Mouse (Mus musculus): ENCODE measurements around the gene Plekha7.
"Not testable (repeated sequence)": the region's sequence is repeated elsewhere in the genome, so short reads cannot be mapped to it uniquely, and the experiment has no call there.

Gene Plekha7

DNA sequence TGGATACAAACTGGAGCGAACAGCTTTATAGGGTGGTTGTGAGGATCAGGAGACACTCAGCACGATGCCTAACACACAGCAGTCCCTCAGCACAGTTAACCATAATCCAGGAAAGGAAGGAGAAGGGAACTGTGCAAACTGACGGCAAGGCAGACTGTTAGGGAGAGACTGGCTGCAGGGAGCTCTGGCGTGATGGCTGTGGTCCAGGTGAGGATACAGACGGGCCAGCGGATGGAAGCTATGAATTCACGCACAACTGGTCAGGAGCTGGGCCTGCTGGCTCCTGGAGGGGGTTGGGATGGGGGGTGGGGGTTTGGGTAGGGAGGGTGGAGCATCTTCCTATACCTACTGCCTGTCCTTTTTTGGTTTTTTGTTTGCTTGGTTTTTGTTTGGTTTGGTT is 182.5 kb downstream of the Plekha7 start:
- no peak for DNase-seq

DNA sequence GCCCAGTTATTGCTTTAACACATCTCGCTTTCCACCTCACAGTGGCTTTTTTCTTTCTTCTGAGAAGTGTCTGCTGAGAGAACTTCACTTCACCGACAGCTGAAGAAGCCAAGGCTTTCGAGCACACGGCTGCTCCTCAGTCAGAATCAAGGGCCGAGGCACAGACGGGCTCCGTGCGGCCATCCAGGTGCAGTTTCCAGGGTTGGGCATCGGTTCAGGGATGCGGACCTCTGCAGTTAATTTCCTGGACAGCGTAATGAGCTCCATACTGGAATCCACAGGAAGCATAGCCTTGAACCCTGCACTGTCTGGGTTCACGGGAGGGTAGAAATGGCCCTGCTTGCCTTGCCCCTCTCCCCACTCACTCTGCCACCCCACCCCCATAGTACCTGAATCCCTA is 184.1 kb downstream of the Plekha7 start:
- DNase-seq, result no peak

DNA sequence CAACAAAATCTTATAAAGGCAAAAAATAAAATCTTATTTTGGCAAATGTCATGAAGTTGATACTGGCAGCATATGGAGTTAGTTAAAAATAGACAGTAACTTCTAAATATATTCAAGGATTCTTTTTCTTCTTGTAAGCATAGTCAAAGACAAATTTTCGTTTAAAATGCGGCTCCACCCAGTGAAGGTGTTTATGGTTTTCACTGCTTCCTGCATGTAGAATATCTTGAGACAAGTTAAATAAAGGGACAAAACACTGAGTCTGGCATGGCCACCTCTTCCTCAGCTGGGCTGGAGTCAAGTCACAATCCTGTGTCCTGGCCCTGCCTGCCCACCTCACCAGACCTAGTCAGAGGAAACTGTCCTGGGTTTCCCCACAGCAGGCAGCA is 184.6 kb downstream of the Plekha7 start:
- no peak for DNase-seq

DNA sequence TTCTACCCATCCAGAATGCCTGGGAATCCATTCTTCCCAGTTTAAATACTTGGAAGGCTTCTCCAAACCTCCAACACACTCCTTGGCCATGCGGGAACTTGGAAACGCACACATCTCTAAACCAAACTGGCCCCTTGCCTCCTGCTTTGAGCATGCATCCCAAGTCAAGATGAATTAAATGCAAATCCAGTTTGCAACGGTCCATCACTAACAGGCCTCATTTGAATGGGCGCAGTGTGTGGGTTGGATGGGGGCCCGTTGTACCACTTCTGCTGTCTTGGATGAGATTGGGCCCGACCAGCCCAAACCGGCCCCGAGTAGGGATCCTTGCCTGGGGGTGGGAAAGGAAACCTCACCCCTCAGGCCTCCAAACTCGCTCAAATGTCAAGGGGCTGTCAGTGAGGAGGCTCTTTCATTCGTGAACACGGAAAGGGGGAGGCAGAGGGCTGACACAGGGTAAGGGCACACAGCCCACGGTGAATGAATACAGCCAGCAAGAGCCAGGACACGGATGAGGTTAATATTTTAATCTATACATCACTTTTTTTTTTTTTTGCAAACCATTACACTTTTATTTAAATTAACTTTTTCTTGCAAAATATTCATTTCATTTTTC is 185.1 kb downstream of the Plekha7 start:
- no peak for DNase-seq

DNA sequence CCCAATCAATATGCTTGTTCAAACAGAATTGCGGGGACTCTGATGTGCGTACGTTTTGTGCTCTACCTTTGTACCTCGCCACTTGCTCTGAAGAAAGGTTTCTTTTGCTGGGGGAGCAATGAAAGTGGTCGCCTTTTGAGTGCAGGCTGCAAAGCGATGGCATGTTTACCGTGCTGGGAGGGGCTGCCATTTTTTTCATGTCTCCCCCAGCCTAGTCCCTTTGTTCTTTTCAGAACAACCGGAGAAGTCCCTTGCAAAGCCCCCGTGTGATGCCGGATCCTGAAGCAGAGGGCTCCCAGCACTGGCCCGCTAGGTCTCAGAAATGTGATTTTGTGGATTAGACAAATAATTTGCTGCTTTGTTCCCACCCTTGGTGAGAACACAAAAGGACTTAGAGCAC is 187.0 kb downstream of the Plekha7 start:
- DNase-seq, result no peak

DNA sequence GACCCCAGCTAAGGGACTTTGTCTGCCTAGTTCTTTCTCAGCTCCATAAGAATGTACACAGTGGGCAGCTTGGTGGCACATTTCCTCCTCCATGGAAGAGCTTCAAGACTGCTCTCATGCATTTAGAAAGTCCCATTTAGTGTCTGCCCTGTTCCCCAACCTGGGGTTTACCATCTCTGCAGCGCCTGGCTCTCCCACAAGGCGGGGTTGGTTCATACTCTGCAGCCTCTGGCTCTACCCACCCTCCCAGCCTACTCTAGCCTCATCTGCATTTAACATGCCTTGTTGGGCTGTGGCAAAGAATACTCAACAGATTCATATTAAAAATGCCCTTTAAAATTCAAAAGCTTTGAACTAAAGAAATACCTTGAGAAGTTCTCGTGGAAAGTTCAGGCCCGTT is 187.4 kb downstream of the Plekha7 start:
- no peak for DNase-seq

DNA sequence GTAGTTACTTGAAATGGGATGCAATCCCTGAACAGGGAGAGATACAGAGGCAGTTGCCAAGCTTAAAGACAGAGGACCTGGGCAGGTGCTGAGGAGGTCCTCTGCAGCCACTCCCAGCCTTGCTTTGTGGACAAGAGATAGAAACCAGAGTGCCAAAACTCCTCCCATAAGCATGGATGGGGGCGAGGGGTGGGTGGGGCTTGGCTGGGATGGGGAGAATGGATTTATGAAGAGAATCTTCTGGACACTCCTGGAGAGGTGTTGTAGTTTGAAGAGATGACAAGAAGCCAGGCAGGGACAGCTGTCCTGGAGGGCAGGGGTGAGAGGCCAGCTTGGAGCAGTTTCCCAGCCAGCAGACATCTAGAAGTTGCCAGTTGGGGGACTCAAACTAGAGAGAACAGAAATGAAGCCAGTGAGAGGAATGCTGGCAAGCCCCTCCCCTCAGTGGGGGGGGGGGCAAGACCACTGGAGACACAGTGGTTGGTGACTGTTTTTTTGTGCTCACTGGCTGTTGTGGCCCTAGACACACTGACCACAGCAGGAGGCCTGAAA is 188.8 kb downstream of the Plekha7 start:
- DNase-seq, result no peak

DNA sequence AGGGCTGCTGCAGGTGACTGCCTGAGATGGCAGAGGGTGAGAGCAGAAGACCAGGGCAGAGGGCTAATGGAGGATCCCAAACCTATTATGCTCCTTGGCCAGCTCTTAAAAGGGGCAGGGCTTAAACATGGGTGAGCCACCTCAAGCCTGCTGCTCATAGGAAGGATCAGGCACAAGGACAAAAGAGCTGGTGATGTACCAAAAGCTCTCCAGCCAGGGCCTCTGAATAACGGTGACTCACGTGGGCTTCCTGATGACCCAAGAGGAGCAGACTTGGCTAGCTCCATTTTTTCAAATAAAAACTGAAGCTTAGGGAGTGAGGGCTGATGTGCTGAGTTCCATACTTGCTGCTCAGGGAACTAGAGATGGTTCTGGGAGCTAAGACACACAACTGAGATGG is 192.2 kb downstream of the Plekha7 start:
- no peak for DNase-seq

DNA sequence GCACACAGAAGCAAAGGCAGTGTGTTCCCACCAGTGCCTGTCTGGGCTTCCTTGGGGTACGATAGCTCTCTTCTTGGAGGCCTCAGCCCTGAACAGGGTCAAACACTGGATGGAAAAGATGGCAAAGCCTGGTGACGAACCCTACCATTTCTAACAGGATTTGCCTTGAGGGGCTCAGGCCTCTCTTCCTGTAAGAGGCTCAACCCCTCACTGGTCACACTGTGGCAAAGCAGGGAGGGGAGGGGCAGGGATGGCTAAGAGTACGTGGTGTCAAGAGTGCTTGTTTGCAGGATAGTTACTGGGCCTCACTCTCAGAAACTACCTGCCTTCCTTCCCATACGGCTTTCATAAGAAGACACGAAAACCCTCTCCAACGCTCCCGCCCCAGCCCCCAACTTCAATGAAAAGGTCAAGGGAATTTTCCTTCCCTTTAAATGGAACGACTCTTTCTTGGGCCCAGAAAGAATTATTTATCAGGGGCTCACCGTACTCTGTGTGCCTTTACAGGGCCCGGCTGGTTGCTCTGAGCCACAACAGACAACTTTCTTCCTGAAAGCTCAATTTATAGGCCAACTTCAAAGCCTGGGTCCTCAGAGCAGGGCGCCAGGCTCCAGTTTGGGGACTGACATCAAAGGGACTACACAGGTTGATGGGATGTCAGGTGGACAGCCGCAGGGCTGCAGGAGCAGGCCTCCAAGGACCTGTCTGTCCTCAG is 192.8 kb downstream of the Plekha7 start:
- no peak for DNase-seq

DNA sequence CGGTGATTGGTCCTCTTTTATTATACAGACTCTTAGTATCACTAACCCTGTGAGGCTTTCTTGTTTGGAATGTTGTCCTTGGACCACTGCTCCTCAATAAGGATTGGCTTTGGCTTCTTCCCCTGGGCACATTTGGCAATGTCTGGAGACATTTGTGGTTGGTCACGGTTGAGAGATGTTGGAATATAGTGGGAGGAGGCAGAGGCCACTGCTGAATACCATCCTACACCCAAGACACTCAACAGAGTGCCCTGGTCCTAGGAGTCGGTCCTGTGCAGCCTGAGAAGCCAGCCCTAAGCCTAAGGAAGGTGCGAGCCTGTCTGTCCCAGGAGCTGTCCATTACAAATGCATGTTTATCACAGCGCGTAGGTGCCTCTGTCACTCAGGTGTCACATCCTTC is 196.6 kb downstream of the Plekha7 start:
- DNase-seq, result no peak

DNA sequence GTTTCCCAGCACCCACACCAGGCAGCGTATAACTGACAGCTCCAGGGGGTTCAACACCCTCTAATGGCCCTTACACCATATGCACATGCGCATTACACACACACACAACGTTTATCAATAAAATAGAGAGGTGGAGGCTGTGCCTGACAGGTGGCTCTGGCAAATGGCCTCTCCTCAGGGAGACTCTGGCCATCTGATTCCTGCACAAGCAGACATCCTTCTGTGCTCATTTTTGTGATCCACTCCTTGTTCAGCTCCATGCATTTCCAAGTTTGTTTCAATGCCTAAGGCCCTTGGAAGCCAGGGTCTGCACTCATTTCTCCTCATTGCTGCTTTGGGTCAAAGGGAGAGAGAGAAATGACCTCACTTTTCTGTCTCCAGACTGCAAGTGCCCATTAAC is 197.5 kb downstream of the Plekha7 start:
- DNase-seq, result no peak

DNA sequence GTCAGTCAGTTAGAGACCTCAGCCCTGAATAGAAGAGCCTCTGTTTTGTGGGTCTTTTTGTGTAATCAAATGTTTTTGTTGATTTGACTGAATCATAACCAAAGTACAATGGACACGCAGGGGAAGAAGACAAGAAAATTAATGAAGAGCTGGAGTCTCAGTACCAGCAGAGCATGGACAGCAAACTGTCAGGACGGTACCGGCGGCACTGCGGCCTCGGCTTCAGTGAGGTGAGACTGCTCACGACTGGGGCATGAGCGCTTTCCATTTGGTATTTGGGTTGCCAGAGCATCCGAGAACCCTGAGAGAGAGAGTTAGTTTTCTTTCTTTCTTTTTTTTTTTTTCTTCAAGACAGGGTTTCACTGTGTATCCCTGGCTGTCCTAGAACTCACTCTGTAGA is 205.1 kb downstream of the Plekha7 start:
- no peak for DNase-seq

DNA sequence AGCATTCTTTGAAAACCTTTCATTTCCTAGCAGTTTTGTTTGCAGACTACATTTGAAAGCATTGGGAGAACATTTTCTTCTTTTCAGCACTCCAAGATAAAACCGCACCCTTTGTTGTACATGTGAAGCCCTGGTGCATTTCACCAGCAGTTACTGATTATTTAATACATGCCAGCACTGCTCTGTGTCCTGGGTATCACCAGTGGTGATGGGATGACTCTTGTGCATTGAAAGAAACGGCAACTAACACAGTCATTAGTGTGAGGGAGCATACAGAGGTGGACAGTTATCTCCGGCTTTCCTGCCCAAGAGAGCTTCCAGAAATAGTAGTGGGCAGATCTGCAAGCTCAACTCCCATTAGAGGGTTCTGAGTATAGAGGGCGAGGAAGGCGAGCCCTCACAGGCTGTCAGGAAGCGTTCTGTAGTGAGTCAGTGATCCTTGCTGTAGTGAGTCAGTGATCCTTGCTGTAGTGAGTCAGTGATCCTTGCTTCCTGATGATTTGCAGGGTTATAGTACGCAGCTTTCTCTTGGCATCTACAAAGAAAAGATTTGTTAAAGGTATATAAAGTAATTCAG is 208.1 kb downstream of the Plekha7 start:
- DNase-seq, result no peak

DNA sequence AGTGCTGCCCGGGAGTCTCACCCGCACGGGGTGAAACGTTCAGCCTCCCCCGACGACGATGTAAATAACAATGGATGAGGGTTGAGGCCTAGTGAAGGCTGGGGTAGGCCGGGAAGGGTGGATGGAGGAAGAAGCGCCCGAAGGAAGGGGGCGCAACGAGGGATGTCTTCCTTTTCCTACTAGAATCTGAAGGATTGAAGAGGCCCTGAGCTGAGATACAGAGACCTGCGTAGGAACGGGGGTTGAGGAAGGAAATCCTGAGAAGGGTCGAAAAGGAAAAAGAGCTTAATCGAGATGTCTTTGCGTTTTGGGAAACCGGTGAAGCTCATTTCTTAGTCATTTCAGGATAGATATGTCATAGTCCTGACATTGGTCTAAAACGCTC is 214.7 kb downstream of the Plekha7 start:
- no peak for DNase-seq

DNA sequence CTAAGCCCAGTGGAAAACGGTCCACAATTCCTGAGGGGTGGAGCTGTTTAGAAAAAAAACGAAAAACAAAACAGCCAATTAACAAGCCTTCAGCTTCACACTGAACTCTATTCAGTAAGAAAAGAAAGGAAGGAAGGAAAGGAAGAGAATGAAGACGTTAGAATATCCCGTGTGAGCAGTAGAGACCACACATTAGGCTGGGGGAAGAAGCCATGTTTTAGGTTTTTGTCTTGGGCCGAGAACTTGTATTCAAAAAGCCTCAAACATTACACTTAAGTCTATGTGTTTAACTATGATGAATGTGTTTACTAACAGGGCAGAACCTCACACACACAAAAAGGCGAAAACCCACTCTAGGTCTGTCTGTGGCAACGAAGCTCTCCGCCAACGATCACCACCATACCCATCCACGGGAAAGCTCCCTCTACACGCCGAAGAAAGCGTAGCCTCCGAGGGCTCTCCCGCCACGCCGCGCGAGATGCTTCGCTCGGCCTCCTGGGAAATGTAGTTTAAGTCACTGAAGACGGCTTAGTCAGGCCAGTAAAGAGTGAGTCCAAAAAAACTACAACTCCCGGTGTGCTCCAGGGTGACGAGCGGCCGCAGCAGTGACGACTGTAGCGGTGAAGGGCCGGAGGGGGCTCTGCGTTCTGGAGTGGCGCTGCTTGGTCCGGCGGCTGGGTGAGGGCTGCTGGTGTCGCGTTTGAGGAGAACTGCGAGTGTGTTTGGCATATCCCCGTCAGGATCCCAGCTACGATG is 215.3 kb downstream of the Plekha7 start:
- peak; percentile 98 for DNase-seq

DNA sequence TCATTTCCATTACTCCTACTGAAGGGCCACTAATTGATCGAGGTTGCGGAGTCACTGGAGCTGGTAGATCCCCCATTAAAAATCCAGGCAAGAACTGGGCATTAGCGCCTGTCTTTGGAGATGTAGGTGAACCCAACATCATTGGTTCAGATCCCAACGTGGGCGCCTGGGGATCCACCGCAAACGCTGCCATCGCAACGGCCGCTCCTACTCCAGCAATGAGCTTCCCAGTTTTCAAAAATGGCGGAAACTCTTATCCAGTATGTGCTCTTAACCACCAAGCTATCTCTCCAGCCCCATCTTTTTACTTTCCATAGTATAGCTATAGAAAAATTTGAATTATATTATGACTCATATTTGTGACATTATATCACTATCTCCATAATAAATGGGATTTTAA is 223.8 kb downstream of the Plekha7 start, which contains the start of gene Gm4353:
Gene Gm4353 (minus strand): TSS at position 270 of the 400 bp plus-strand sequence.
- DNase-seq, result not testable (repeated sequence)
